Mouse (Mus musculus) neural tube, embryonic 15.5 days (tissue): Measurements from ENCODE around the gene Fer. TPM values are rescaled to one million over a fixed set of nuclear protein-coding genes. Genes with fewer than 3 reads are reported as not detected.

Experiments used
- ATAC-seq: fragments of 200-750 bp; cut with Nextera tagmentation; 2 replicates; pipeline ENCODE4 v1.8.0; 2017; ENCODE audit warnings: mild to moderate bottlenecking, moderate TSS enrichment, moderate library complexity; ENCODE audit not compliant: low FRiP score
- H3K27ac ChIP-seq: fragments of 300-500 bp; sonication (generic); replicated peaks from 2 replicates; pipeline ENCODE4 v1.5.1; 2015; ENCODE audit warnings: mild to moderate bottlenecking, inconsistent platforms
- H3K27me3 ChIP-seq: fragments of 300-500 bp; sonication (generic); replicated peaks from 2 replicates; pipeline ENCODE4 v1.6.1; 2015; ENCODE audit warnings: inconsistent platforms
- H3K36me3 ChIP-seq: fragments of 300-500 bp; sonication (generic); 2 replicates; pipeline ENCODE4 v1.6.1; 2015; ENCODE audit warnings: inconsistent platforms
- H3K4me1 ChIP-seq: fragments of 300-500 bp; sonication (generic); 2 replicates; pipeline ENCODE4 v1.6.1; 2015; ENCODE audit warnings: inconsistent platforms
- H3K4me2 ChIP-seq: fragments of 300-500 bp; sonication (generic); 2 replicates; pipeline ENCODE4 v1.6.1; 2015; ENCODE audit warnings: inconsistent platforms, mild to moderate bottlenecking, moderate library complexity
- H3K4me3 ChIP-seq: fragments of 300-500 bp; sonication (generic); replicated peaks from 2 replicates; pipeline ENCODE4 v1.5.1; 2015; ENCODE audit warnings: mild to moderate bottlenecking, inconsistent platforms
- H3K9ac ChIP-seq: fragments of 300-500 bp; sonication (generic); replicated peaks from 2 replicates; pipeline ENCODE4 v1.6.1; 2015; ENCODE audit warnings: mild to moderate bottlenecking, inconsistent platforms
- H3K9me3 ChIP-seq: fragments of 300-500 bp; sonication (generic); replicated peaks from 2 replicates; pipeline ENCODE4 v1.6.1; 2016; ENCODE audit warnings: inconsistent platforms
- WGBS: fragments of 180-500 bp; shearing (Covaris S2); methylation state at CpG from one replicate; pipeline ENCODE4 v1.1.7; 2015; ENCODE audit warnings: mixed read lengths; 5-methylcytosine and 5-hydroxymethylcytosine counted together
- polyA plus RNA-seq: library from polyadenylated mRNA; unstranded; fragments of >200 nt; fragmentation: Nextera tagmentation; extraction: Ambion mirVana; gene quantifications from 2 replicates; pipeline ENCODE4 v1.2.1, GENCODE M21; 2015

The Fer gene
- polyA plus RNA-seq: 30.0 and 31.5 TPM in 2 replicates

GRCm38 (mm10) chr17:63863012-63863630 lies at the start of gene Fer:
Gene Fer, plus strand, starts transcription at chr17:63863062.
- Histone ChIP-seq H3K36me3 (no peaks in the 10 kb centered on the region), H3K27me3 (no peaks in the 10 kb centered on the region), H3K9me3 (no peaks in the 10 kb centered on the region), H3K4me2 (peak within 1 kb of the TSS; percentile 87), H3K9ac (peak within 1 kb of the TSS; percentile 97), H3K4me3 (peak within 1 kb of the TSS; percentile 92), H3K27ac (peak within 1 kb of the TSS; percentile 95), H3K4me1 (peaks cover 16% of the 10 kb centered on the region)
- no peak; the same call in 1 of the 2 replicates for ATAC-seq
- under 1% methylated on average over 41 of the region's 41 CpGs for WGBS

DNA sequence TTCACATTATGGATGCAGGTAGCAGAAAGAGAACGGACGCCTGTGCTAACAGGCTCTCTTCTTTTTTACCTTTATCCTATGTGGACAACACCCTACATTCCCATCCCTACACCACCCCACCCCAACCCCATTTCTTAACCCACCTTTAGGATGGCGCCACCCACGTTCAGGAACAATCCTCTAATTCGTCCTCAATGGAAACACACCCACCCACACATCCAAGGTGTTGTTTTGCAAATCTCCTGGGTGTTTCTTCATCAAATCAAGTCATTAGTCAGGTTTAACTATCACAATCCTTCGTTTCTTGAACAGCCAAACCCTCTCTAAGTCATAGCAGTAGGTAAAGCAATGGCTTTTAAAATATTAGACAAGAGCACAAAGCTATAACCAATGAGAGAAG lies 49.3 kb upstream of the Fer start:
- no peaks in the 10 kb centered on the region for H3K27me3 ChIP-seq

DNA sequence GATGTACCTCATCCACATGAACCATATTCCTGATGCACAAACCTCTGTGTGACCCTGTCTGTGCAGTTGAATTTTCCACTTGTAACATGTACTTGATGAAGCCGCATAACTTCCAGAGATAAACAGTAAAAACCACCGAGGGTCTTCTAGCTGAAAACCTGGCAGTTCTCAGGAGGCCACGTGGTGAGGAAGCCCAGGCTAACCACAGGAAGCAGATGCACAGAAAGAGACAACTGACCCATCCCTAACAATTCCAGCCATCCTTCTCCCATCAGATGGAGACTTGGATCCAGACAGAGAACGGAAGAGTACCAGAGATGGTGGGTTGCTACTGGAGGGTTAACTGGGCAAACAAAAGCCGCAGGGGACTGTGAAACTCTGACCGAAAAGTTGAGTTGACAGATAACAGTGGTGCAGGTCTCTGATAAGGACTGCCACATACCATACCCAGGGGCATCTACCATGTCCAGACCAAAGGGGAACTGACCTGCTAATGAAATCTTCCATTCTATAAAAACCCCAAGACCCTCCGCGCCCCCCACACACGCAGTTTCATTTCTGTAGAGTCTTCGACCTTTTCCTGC lies 44.3 kb upstream of the Fer start:
- Histone ChIP-seq H3K27ac (no peak overlapping the region), H3K27me3 (no peaks in the 10 kb centered on the region), H3K9me3 (no peaks in the 10 kb centered on the region), H3K4me3 (no peak overlapping the region), H3K9ac (no peak overlapping the region), H3K4me1 (no peaks in the 10 kb centered on the region), H3K4me2 (no peak overlapping the region), H3K36me3 (no peaks in the 10 kb centered on the region)
- no peak for ATAC-seq
- 87% methylated on average over 10 of the region's 10 CpGs for WGBS

More for the DNA sequence above, 49.3 kb upstream of the Fer start:
- Histone ChIP-seq H3K4me2 (no peak overlapping the region), H3K9ac (no peak overlapping the region), H3K27ac (no peak overlapping the region), H3K4me1 (peaks cover 10% of the 10 kb centered on the region), H3K9me3 (no peaks in the 10 kb centered on the region), H3K36me3 (no peaks in the 10 kb centered on the region), H3K4me3 (no peak overlapping the region)
- 82% methylated on average over 6 of the region's 6 CpGs for WGBS
- ATAC-seq: no peak

DNA sequence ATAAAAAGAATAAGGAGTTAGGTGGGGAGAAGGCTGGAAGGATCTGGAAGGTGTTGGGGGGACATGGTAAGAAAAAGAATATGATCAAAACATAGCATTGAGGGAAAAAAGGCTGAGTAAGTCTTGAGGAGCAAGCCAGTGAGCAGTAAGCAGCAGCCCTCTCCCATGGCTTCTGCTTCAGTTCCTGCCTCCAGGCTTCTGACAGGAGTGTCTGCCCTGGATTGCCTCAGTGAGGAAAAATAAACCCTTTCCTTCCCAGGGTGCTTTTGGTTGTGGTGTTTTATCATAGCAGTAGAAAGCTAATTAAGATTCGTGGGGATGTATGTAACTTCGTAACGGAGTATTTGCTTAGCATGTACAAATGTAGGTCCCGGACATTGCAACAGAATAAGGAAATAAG lies 38.7 kb upstream of the Fer start:
- H3K27me3 ChIP-seq: no peaks in the 10 kb centered on the region
- no peak overlapping the region for H3K4me3 ChIP-seq
- H3K27ac ChIP-seq: no peak overlapping the region
- WGBS: 94% methylated on average over 4 of the region's 4 CpGs
- no peaks in the 10 kb centered on the region for H3K36me3 ChIP-seq
- no peak for ATAC-seq
- H3K4me2 ChIP-seq: no peak overlapping the region
- no peaks in the 10 kb centered on the region for H3K9me3 ChIP-seq
- H3K9ac ChIP-seq: no peak overlapping the region
- H3K4me1 ChIP-seq: no peaks in the 10 kb centered on the region

GRCm38 (mm10) chr17:63826196-63826595 lies 36.7 kb upstream of the Fer start:
- Histone ChIP-seq H3K9me3 (no peaks in the 10 kb centered on the region), H3K9ac (no peak overlapping the region), H3K4me3 (no peak overlapping the region), H3K4me2 (no peak overlapping the region), H3K27me3 (no peaks in the 10 kb centered on the region), H3K27ac (no peak overlapping the region), H3K4me1 (no peaks in the 10 kb centered on the region), H3K36me3 (no peaks in the 10 kb centered on the region)
- ATAC-seq: no peak
- 88% methylated on average over 8 of the region's 8 CpGs for WGBS

DNA sequence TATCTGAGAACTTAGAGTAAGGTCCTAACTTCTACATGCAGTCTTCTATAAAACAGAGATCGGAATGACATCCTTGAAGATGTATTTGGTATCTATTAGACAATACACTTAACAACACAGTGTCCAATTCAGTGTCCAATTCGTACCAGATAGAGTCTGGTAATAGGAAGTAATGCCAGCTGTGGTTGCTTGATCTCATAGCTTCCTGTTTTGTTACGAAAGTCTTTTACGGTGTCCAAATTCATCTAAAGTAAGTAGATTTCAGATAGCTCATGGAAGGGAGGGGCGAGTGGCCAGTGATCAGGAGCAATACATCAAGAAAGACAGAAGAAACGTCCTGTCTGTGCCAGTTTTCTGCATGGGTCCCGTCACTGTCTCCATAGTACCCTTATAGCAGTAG lies 36.1 kb upstream of the Fer start:
- no peak overlapping the region for H3K9ac ChIP-seq
- H3K9me3 ChIP-seq: no peaks in the 10 kb centered on the region
- ATAC-seq: no peak
- H3K27me3 ChIP-seq: no peaks in the 10 kb centered on the region
- 80% methylated on average over 7 of the region's 7 CpGs for WGBS
- no peak overlapping the region for H3K4me2 ChIP-seq
- H3K27ac ChIP-seq: no peak overlapping the region
- H3K36me3 ChIP-seq: no peaks in the 10 kb centered on the region
- no peak overlapping the region for H3K4me3 ChIP-seq
- H3K4me1 ChIP-seq: no peaks in the 10 kb centered on the region

DNA sequence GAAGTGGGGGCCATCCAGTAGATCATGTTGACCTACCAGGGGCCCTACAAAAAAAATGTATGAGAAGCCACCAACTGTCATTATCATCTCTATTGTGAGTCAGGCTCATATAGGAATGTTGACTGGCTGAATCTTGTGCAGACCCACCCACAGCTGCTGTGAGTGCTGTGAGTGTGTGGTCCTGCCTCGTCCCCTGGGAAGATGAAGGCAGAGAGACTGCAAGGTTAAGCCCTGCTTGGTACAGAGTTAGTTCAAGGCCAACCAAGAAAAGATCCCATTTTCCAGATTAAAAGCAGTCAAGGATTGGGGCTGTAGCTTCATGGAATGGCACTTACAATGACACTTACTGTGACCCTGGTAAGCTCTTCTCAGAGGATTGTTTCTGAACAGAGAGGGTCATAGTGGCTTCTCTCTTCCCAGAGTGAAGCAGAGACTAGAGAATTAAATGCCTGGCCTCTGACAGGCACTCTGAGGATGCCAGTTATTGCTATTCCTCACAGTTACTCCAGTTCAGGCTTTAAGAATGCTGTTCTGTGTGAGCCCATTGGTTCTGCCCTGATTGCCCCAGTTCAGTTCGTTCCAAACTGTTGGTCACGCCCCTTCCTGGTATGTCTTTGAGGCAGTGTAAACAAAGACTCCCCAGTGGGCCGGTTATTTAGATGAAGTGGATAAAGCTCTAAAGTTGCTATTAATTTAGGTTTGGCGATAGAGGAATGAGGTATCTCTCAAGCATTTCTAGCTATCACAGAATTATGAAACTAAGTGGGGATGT lies 34.1 kb upstream of the Fer start:
- no peaks in the 10 kb centered on the region for H3K27me3 ChIP-seq
- H3K4me3 ChIP-seq: no peak overlapping the region
- H3K4me2 ChIP-seq: no peak overlapping the region
- H3K27ac ChIP-seq: no peak overlapping the region
- H3K4me1 ChIP-seq: no peaks in the 10 kb centered on the region
- no peak for ATAC-seq
- WGBS: 50% methylated on average over 5 of the region's 5 CpGs
- H3K36me3 ChIP-seq: no peaks in the 10 kb centered on the region
- no peaks in the 10 kb centered on the region for H3K9me3 ChIP-seq
- no peak overlapping the region for H3K9ac ChIP-seq

GRCm38 (mm10) chr17:63831550-63831949 lies 31.3 kb upstream of the Fer start:
- H3K4me1 ChIP-seq: no peaks in the 10 kb centered on the region
- H3K4me3 ChIP-seq: no peak overlapping the region
- H3K27ac ChIP-seq: no peak overlapping the region
- no peaks in the 10 kb centered on the region for H3K9me3 ChIP-seq
- H3K36me3 ChIP-seq: no peaks in the 10 kb centered on the region
- no peaks in the 10 kb centered on the region for H3K27me3 ChIP-seq
- WGBS: 62% methylated on average over 4 of the region's 4 CpGs
- H3K4me2 ChIP-seq: no peak overlapping the region
- no peak overlapping the region for H3K9ac ChIP-seq
- no peak for ATAC-seq

GRCm38 (mm10) chr17:63836223-63836622 lies 26.6 kb upstream of the Fer start:
- H3K27me3 ChIP-seq: no peaks in the 10 kb centered on the region
- no peak overlapping the region for H3K4me2 ChIP-seq
- H3K9ac ChIP-seq: no peak overlapping the region
- ATAC-seq: no peak
- no peaks in the 10 kb centered on the region for H3K9me3 ChIP-seq
- H3K4me1 ChIP-seq: no peaks in the 10 kb centered on the region
- H3K36me3 ChIP-seq: no peaks in the 10 kb centered on the region
- 95% methylated on average over 2 of the region's 2 CpGs for WGBS
- no peak overlapping the region for H3K27ac ChIP-seq
- no peak overlapping the region for H3K4me3 ChIP-seq

- H3K9ac ChIP-seq: no peak overlapping the region
- no peaks in the 10 kb centered on the region for H3K27me3 ChIP-seq
- H3K4me1 ChIP-seq: no peaks in the 10 kb centered on the region
- no peak for ATAC-seq
- H3K4me3 ChIP-seq: no peak overlapping the region
- 89% methylated on average over 8 of the region's 8 CpGs for WGBS
- no peak overlapping the region for H3K4me2 ChIP-seq
- no peaks in the 10 kb centered on the region for H3K9me3 ChIP-seq
- no peak overlapping the region for H3K27ac ChIP-seq
- H3K36me3 ChIP-seq: no peaks in the 10 kb centered on the region
Observed at GRCm38 (mm10) chr17:63836641-63837040, 26.2 kb upstream of the Fer start.

DNA sequence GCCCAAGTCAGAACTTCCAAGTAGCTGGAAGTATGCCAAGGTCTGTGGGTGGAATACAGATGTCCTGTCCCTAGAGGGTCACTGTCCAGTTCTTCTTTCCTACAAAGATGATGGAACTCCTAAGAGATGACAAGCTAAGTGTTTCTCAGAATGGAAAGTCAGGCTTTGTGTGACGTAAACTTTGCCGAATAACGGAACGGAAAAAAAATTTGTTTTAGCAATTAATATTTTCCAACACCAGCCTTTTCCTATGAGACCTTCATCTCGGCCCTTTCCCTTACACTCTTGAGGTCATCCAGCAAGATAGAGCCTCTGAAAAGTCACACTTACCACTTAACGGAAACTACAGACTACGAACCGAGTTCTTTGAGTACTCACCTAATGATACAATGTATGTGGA lies 24.7 kb upstream of the Fer start:
- WGBS: 91% methylated on average over 8 of the region's 8 CpGs
- no peaks in the 10 kb centered on the region for H3K36me3 ChIP-seq
- no peak overlapping the region for H3K4me3 ChIP-seq
- no peaks in the 10 kb centered on the region for H3K27me3 ChIP-seq
- no peak overlapping the region for H3K9ac ChIP-seq
- H3K4me2 ChIP-seq: no peak overlapping the region
- H3K9me3 ChIP-seq: no peaks in the 10 kb centered on the region
- H3K27ac ChIP-seq: no peak overlapping the region
- ATAC-seq: no peak
- H3K4me1 ChIP-seq: no peaks in the 10 kb centered on the region
